Mouse (Mus musculus): ENCODE results near the gene Rassf6. TPM values are rescaled to one million over a fixed set of nuclear protein-coding genes. Genes with fewer than 3 reads are reported as not detected.

Gene Rassf6
- polyA plus RNA-seq, 1 experiment from 2014 or later: 4.8 TPM

GRCm38 (mm10) chr5:90571216-90571615 lies 69.2 kb downstream of the Rassf6 start:
- Histone ChIP-seq H3K4me3 (replicated peaks) (no peak overlapping the region), H3K27me3 (no peaks in the 10 kb centered on the region), H3K9me3 (replicated peaks) (no peaks in the 10 kb centered on the region), H3K4me2 (no peak overlapping the region), H3K36me3 (replicated peaks) (no peaks in the 10 kb centered on the region), H3K9ac (no peak overlapping the region), H3K27ac (replicated peaks) (no peak overlapping the region), H3K4me1 (replicated peaks) (peaks cover 13% of the 10 kb centered on the region)
- no peak for ATAC-seq (ENCODE audit: insufficient read depth)
- 55% methylated on average over 3 of the region's 3 CpGs for WGBS (ENCODE audit: insufficient replicate concordance)

- Histone ChIP-seq H3K4me1 (replicated peaks) (peaks cover 13% of the 10 kb centered on the region), H3K4me2 (no peak overlapping the region), H3K9me3 (replicated peaks) (no peaks in the 10 kb centered on the region), H3K9ac (no peak overlapping the region), H3K4me3 (replicated peaks) (no peak overlapping the region), H3K27me3 (no peaks in the 10 kb centered on the region), H3K36me3 (replicated peaks) (no peaks in the 10 kb centered on the region), H3K27ac (replicated peaks) (peak overlapping the region; percentile 64; the same call in 1 of the 2 replicates)
- ATAC-seq (ENCODE audit: insufficient read depth): peak; percentile 83
These were observed 72.1 kb downstream of the Rassf6 start for GRCm38 (mm10) chr5:90568338-90568737.

GRCm38 (mm10) chr5:90567788-90568187 lies 72.7 kb downstream of the Rassf6 start:
- H3K36me3 ChIP-seq (replicated peaks): no peaks in the 10 kb centered on the region
- H3K9ac ChIP-seq: no peak overlapping the region
- no peak overlapping the region for H3K4me3 ChIP-seq (replicated peaks)
- H3K27ac ChIP-seq (replicated peaks): peak overlapping the region; percentile 64
- no peak overlapping the region for H3K4me2 ChIP-seq
- ATAC-seq (ENCODE audit: insufficient read depth): no peak
- no peaks in the 10 kb centered on the region for H3K27me3 ChIP-seq
- H3K4me1 ChIP-seq (replicated peaks): peaks cover 13% of the 10 kb centered on the region
- WGBS (ENCODE audit: insufficient replicate concordance): 49% methylated on average over 5 of the region's 5 CpGs
- no peaks in the 10 kb centered on the region for H3K9me3 ChIP-seq (replicated peaks)

GRCm38 (mm10) chr5:90565205-90565604 lies 75.3 kb downstream of the Rassf6 start:
- no peaks in the 10 kb centered on the region for H3K36me3 ChIP-seq (replicated peaks)
- no peak overlapping the region for H3K27ac ChIP-seq (replicated peaks)
- no peak overlapping the region for H3K4me3 ChIP-seq (replicated peaks)
- WGBS (ENCODE audit: insufficient replicate concordance): 54% methylated on average over 6 of the region's 6 CpGs
- no peak overlapping the region for H3K9ac ChIP-seq
- no peaks in the 10 kb centered on the region for H3K9me3 ChIP-seq (replicated peaks)
- no peak overlapping the region for H3K4me2 ChIP-seq
- ATAC-seq (ENCODE audit: insufficient read depth): no peak
- peaks cover 13% of the 10 kb centered on the region for H3K4me1 ChIP-seq (replicated peaks)
- H3K27me3 ChIP-seq: no peaks in the 10 kb centered on the region

GRCm38 (mm10) chr5:90564161-90564560 lies 76.3 kb downstream of the Rassf6 start:
- 66% methylated on average over 4 of the region's 4 CpGs for WGBS (ENCODE audit: insufficient replicate concordance)
- no peaks in the 10 kb centered on the region for H3K9me3 ChIP-seq (replicated peaks)
- no peak overlapping the region for H3K4me3 ChIP-seq (replicated peaks)
- no peak overlapping the region for H3K27ac ChIP-seq (replicated peaks)
- ATAC-seq (ENCODE audit: insufficient read depth): no peak
- peaks cover 10% of the 10 kb centered on the region for H3K4me1 ChIP-seq (replicated peaks)
- no peaks in the 10 kb centered on the region for H3K27me3 ChIP-seq
- H3K4me2 ChIP-seq: no peak overlapping the region
- H3K36me3 ChIP-seq (replicated peaks): no peaks in the 10 kb centered on the region
- H3K9ac ChIP-seq: no peak overlapping the region

- no peaks in the 10 kb centered on the region for H3K27me3 ChIP-seq
- H3K27ac ChIP-seq (replicated peaks): no peak overlapping the region
- peaks cover 8% of the 10 kb centered on the region for H3K4me1 ChIP-seq (replicated peaks)
- no peak overlapping the region for H3K4me3 ChIP-seq (replicated peaks)
- no peak overlapping the region for H3K9ac ChIP-seq
- 61% methylated on average over 4 of the region's 4 CpGs for WGBS (ENCODE audit: insufficient replicate concordance)
- no peaks in the 10 kb centered on the region for H3K9me3 ChIP-seq (replicated peaks)
- ATAC-seq (ENCODE audit: insufficient read depth): no peak
- H3K36me3 ChIP-seq (replicated peaks): no peaks in the 10 kb centered on the region
- no peak overlapping the region for H3K4me2 ChIP-seq
These were observed 77.6 kb downstream of the Rassf6 start for GRCm38 (mm10) chr5:90562880-90563279.

GRCm38 (mm10) chr5:90561721-90562275 lies 78.7 kb downstream of the Rassf6 start:
- no peak overlapping the region for H3K4me3 ChIP-seq (replicated peaks)
- WGBS (ENCODE audit: insufficient replicate concordance): 76% methylated on average over 11 of the region's 11 CpGs
- H3K9me3 ChIP-seq (replicated peaks): no peaks in the 10 kb centered on the region
- no peaks in the 10 kb centered on the region for H3K27me3 ChIP-seq
- peaks cover under 1% of the 10 kb centered on the region; the same call in 1 of the 2 replicates for H3K4me1 ChIP-seq (replicated peaks)
- no peak for ATAC-seq (ENCODE audit: insufficient read depth)
- no peak overlapping the region for H3K9ac ChIP-seq
- H3K4me2 ChIP-seq: no peak overlapping the region
- H3K27ac ChIP-seq (replicated peaks): no peak overlapping the region
- no peaks in the 10 kb centered on the region for H3K36me3 ChIP-seq (replicated peaks)

GRCm38 (mm10) chr5:90560743-90561142 lies 79.7 kb downstream of the Rassf6 start, which contains the start of gene 5830473C10Rik:
Gene 5830473C10Rik, plus strand, starts transcription at chr5:90561107.
- Histone ChIP-seq H3K9ac (no peak within 1 kb of the TSS), H3K4me1 (replicated peaks) (no peaks in the 10 kb centered on the region), H3K27ac (replicated peaks) (peak within 1 kb of the TSS; percentile 54; the same call in 1 of the 2 replicates), H3K36me3 (replicated peaks) (no peaks in the 10 kb centered on the region), H3K4me3 (replicated peaks) (no peak within 1 kb of the TSS), H3K4me2 (no peak within 1 kb of the TSS), H3K9me3 (replicated peaks) (no peaks in the 10 kb centered on the region), H3K27me3 (no peaks in the 10 kb centered on the region)
- WGBS (ENCODE audit: insufficient replicate concordance): 59% methylated on average over 6 of the region's 6 CpGs
- peak; percentile 67 for ATAC-seq (ENCODE audit: insufficient read depth)

GRCm38 (mm10) chr5:90556052-90556451 lies 84.4 kb downstream of the Rassf6 start:
- WGBS (ENCODE audit: insufficient replicate concordance): 35% methylated on average over 3 of the region's 3 CpGs
- no peak for ATAC-seq (ENCODE audit: insufficient read depth)
- no peak overlapping the region for H3K27ac ChIP-seq (replicated peaks)

More at GRCm38 (mm10) chr5:90556052-90556451, 84.4 kb downstream of the Rassf6 start:
- Histone ChIP-seq H3K9ac (no peak overlapping the region), H3K36me3 (replicated peaks) (no peaks in the 10 kb centered on the region), H3K4me3 (replicated peaks) (no peak overlapping the region), H3K9me3 (replicated peaks) (no peaks in the 10 kb centered on the region), H3K4me2 (no peak overlapping the region), H3K4me1 (replicated peaks) (0 out of 2 replicates have a peak, but pooled peaks cover 3% of the 10 kb centered on the region), H3K27me3 (no peaks in the 10 kb centered on the region)

Other genes starting within 250 kb of the Rassf6 start
- gene Alb, start 179.8 kb downstream of the Rassf6 start, polyA plus RNA-seq (2015; fragmentation: Nextera tagmentation; extraction: Ambion mirVana): 4,949 and 6,319 TPM in 2 replicates
- gene Afp, start 149.9 kb downstream of the Rassf6 start, polyA plus RNA-seq (2015; fragmentation: Nextera tagmentation; extraction: Ambion mirVana): 11,398 and 12,524 TPM in 2 replicates
- 22.4 and 25.9 TPM in 2 replicates for gene Afm, start 121.7 kb downstream of the Rassf6 start, polyA plus RNA-seq (2015; fragmentation: Nextera tagmentation; extraction: Ambion mirVana)
- 1.0 and 1.5 TPM in 2 replicates for gene 5830473C10Rik, start 79.5 kb downstream of the Rassf6 start, polyA plus RNA-seq (2015; fragmentation: Nextera tagmentation; extraction: Ambion mirVana)
- gene Cxcl5, start 118.7 kb upstream of the Rassf6 start, polyA plus RNA-seq (2015; fragmentation: Nextera tagmentation; extraction: Ambion mirVana): 0.40 and 0.69 TPM in 2 replicates
- 141 and 147 TPM in 2 replicates for gene Ppbp, start 127.9 kb upstream of the Rassf6 start, polyA plus RNA-seq (2015; fragmentation: Nextera tagmentation; extraction: Ambion mirVana)
- 267 and 300 TPM in 2 replicates for gene Pf4, start 131.8 kb upstream of the Rassf6 start, polyA plus RNA-seq (2015; fragmentation: Nextera tagmentation; extraction: Ambion mirVana)
- gene Cxcl3, start 145.4 kb upstream of the Rassf6 start, polyA plus RNA-seq (2015; fragmentation: Nextera tagmentation; extraction: Ambion mirVana): not detected in 2 replicates
- gene Cxcl15, start 153.9 kb upstream of the Rassf6 start, polyA plus RNA-seq (2015; fragmentation: Nextera tagmentation; extraction: Ambion mirVana): not detected in 2 replicates

Data from liver, embryonic 15.5 days (tissue).